Mouse (Mus musculus) lung, postnatal 4 days (tissue): Measurements from ENCODE around the gene Gm14327.
"Not testable (repeated sequence)": the region's sequence is repeated elsewhere in the genome, so short reads cannot be mapped to it uniquely, and the experiment has no call there.

Experiments used
- DNase-seq, 2 experiments: peaks; one replicate each; pipeline ENCODE4 v3.0.0; 2021

Gm14327 gene

DNA sequence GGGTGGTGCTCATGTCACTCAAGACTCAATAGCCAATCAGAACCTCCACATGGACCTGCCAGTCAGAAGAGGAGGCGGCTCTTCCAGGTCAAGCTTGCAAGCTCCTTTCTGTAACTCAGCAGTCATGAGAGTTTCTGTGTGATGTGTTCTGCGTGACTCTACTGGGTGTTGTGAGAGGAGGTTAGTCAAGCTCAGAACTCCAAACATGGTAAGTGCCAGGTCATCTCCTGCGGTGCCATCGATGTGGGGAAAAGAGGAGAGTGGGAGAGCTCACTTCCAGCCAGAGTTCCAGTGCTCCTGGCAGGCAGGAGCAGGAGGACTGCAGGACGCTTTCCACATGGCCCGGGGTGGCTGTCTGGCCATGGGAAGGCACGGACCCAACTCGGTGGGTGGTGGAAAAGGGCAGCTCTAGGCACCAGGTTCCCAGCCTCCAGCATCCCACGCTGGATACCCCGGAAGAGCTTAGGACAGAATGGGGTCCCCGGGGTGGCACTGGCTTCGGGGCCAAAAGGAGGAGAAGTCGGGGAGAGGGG lies at the start of gene Gm14327:
Gene Gm14327, plus strand, starts transcription at position 51 of the 533 bp plus-strand sequence.
- not testable (repeated sequence) for DNase-seq

DNA sequence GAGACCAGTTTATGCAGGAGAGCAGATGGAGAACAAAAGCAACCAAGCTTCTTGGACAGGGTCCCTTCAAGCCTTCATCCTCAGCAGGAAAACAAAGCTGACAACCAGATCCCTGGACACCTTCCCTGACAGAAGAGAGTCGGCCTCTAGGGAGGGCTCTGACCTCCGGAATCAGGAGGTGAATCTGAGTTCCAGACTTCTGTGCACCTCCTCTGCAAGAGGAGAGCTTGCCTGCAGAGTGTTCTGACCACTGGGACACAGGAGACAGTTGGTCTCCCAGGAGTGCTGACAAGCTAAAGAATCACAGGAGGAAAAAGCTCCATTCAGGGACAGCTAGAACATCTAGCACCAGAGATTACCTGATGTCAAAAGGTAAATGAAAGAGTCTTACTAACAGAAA lies 34.6 kb upstream of the Gm14327 start:
- not testable (repeated sequence) for DNase-seq

- DNase-seq: peak in 1 of 2 experiments; percentile 22
Measured at GRCm38 (mm10) chr2:177887743-177888142, 9.2 kb upstream of the Gm14327 start.

- not testable (repeated sequence) for DNase-seq
Measured at GRCm38 (mm10) chr2:177898171-177898570, 1.3 kb downstream of the Gm14327 start.

DNA sequence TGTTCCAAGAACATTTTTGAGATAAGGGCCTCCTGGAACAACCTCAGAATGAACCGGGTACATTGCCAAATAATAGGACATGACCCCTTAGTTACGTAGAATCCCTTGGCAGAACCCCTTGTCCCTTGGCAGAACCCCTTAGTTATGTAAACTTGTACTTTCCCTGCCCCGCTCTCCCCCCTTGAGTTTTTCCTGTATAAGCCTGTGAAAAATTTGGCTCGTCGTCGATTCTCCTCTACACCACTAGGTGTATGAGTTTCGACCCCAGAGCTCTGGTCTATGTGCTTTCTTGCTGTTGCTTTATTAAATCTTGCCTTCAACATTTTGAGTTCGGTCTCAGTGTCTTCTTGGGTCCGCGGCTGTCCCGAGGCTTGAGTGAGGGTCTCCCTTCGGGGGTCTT lies 6.4 kb downstream of the Gm14327 start:
- not testable (repeated sequence) for DNase-seq

GRCm38 (mm10) chr2:177925563-177926103 lies 28.7 kb downstream of the Gm14327 start, which contains the start of gene Zfp972:
Zfp972 (minus strand) TSS chr2:177925613.
- not testable (repeated sequence) for DNase-seq
